Mouse (Mus musculus) heart, embryonic 13.5 days (tissue): ENCODE data around the gene Cdh23. TPM values are rescaled to one million over a fixed set of nuclear protein-coding genes. Genes with fewer than 3 reads are reported as not detected.

Experiments used
- ATAC-seq: fragments of 200-750 bp; cut with Nextera tagmentation; 2 replicates; pipeline ENCODE4 v1.8.0; 2017; ENCODE audit warnings: moderate TSS enrichment; ENCODE audit not compliant: insufficient number of reproducible peaks, low FRiP score, low TSS enrichment; ENCODE audit errors: extremely low read depth
- H3K27ac ChIP-seq: fragments of 300-500 bp; sonication (generic); replicated peaks from 2 replicates; pipeline ENCODE4 v1.5.1; 2015; ENCODE audit warnings: moderate library complexity, mild to moderate bottlenecking, inconsistent platforms
- H3K27me3 ChIP-seq: fragments of 300-500 bp; sonication (generic); replicated peaks from 2 replicates; pipeline ENCODE4 v1.6.1; 2015; ENCODE audit warnings: mild to moderate bottlenecking, inconsistent platforms
- H3K36me3 ChIP-seq: fragments of 300-500 bp; sonication (generic); 2 replicates; pipeline ENCODE4 v1.6.1; 2015; ENCODE audit warnings: mild to moderate bottlenecking, inconsistent platforms
- H3K4me1 ChIP-seq: fragments of 300-500 bp; sonication (generic); 2 replicates; pipeline ENCODE4 v1.6.1; 2015; ENCODE audit warnings: inconsistent platforms
- H3K4me2 ChIP-seq: fragments of 300-500 bp; sonication (generic); 2 replicates; pipeline ENCODE4 v1.6.1; 2015; ENCODE audit warnings: inconsistent platforms, mild to moderate bottlenecking, moderate library complexity
- H3K4me3 ChIP-seq: fragments of 300-500 bp; sonication (generic); 2 replicates; pipeline ENCODE4 v1.5.1; 2015; ENCODE audit warnings: moderate library complexity, mild to moderate bottlenecking, inconsistent platforms
- H3K9ac ChIP-seq: fragments of 300-500 bp; sonication (generic); 2 replicates; pipeline ENCODE4 v1.6.1; 2015; ENCODE audit warnings: inconsistent platforms, mild to moderate bottlenecking, moderate library complexity
- H3K9me3 ChIP-seq: fragments of 300-500 bp; sonication (generic); 2 replicates; pipeline ENCODE4 v1.6.1; 2016; ENCODE audit warnings: inconsistent platforms
- WGBS: fragments of 180-500 bp; shearing (Covaris S2); methylation state at CpG from one replicate; pipeline ENCODE4 v1.1.7; 2015; ENCODE audit warnings: mixed read lengths; 5-methylcytosine and 5-hydroxymethylcytosine counted together
- polyA plus RNA-seq: library from polyadenylated mRNA; unstranded; fragments of >200 nt; fragmentation: Nextera tagmentation; extraction: Ambion mirVana; gene quantifications from 2 replicates; pipeline ENCODE4 v1.2.1, GENCODE M21; 2015

The Cdh23 gene
- polyA plus RNA-seq, 1 experiment from 2014 or later: 0.27 TPM

DNA sequence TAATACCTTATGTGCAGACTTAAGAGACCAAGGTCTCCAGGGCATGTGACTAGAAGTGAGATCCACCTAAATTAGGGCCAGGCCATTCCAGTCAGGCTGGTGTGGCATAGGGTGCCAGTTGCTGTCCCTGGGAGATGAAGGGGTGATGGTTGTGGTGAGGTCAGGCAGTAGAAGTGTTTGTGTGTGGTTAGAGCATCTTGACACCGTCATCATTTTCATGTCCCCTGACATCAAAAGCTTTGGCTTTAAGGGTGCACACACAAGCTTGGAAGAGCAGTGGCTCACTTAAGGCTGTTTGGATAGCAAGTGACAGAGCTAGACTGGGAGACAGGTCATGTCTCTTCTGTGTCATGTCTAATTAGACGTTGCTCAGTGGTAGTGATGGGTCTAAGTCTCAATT, 408.6 kb downstream of the Cdh23 start:
- Histone ChIP-seq H3K27ac (no peak overlapping the region), H3K9me3 (no peaks in the 10 kb centered on the region), H3K4me1 (peaks cover 83% of the 10 kb centered on the region), H3K9ac (no peak overlapping the region), H3K4me2 (no peak overlapping the region), H3K4me3 (no peak overlapping the region), H3K27me3 (no peaks in the 10 kb centered on the region), H3K36me3 (peaks cover 24% of the 10 kb centered on the region)
- ATAC-seq: no peak
- 71% methylated on average over 2 of the region's 2 CpGs for WGBS

DNA sequence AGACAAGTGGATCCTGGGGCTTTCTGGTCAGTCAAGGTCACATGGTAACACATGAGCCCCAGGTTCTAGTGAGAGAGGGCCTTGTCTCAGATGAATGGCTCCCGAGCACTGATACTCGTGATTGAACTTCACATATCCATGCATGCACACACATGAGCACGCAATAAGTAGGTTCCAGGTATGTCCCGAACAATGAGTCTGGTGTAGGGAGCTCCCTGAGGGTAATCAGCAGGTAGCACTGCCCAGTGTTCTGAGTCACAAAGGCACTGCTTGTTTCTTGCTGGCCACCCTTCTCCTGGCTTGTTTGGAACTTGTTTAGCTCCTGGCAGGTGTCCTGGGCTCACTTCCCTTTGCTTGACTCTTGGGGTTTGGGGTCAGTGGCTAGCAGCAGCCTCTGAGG, 409.1 kb downstream of the Cdh23 start:
- no peak for ATAC-seq
- no peak overlapping the region for H3K4me2 ChIP-seq
- H3K9ac ChIP-seq: no peak overlapping the region
- no peak overlapping the region for H3K27ac ChIP-seq
- H3K27me3 ChIP-seq: no peaks in the 10 kb centered on the region
- 85% methylated on average over 4 of the region's 4 CpGs for WGBS
- no peak overlapping the region for H3K4me3 ChIP-seq
- peaks cover 18% of the 10 kb centered on the region for H3K36me3 ChIP-seq
- peaks cover 86% of the 10 kb centered on the region for H3K4me1 ChIP-seq
- no peaks in the 10 kb centered on the region for H3K9me3 ChIP-seq

DNA sequence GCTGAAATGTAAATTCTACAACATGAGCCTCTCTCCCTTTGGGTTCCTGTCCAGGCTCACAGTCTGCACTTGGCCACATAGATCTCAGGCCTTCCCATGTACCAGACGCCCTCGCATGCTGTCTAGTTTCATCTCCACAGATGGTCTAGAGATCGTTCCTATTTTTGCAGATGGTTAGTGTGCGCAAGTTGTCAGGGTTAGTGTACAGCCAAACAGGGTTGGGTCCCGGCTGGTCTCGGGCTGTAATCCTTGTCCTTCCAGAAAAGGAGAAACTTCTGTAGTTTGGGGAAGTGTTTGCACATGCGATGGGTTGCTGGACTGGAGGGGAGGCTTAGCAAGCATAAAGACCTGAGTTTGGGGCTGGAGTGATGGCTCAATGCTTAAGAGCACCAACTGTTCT, 409.7 kb downstream of the Cdh23 start:
- ATAC-seq: no peak
- no peak overlapping the region for H3K27ac ChIP-seq
- H3K9me3 ChIP-seq: no peaks in the 10 kb centered on the region
- 89% methylated on average over 7 of the region's 7 CpGs for WGBS
- H3K9ac ChIP-seq: no peak overlapping the region
- H3K4me3 ChIP-seq: no peak overlapping the region
- H3K4me1 ChIP-seq: peaks cover 81% of the 10 kb centered on the region
- no peak overlapping the region for H3K4me2 ChIP-seq
- peaks cover 15% of the 10 kb centered on the region for H3K36me3 ChIP-seq
- H3K27me3 ChIP-seq: no peaks in the 10 kb centered on the region

- ATAC-seq: no peak
- Histone ChIP-seq H3K36me3 (peaks cover 12% of the 10 kb centered on the region; the same call in 1 of the 2 replicates), H3K27me3 (no peaks in the 10 kb centered on the region), H3K4me1 (peaks cover 79% of the 10 kb centered on the region), H3K27ac (peak overlapping the region; percentile 40), H3K4me3 (no peak overlapping the region), H3K9me3 (no peaks in the 10 kb centered on the region), H3K9ac (peak overlapping the region; percentile 57; the same call in 1 of the 2 replicates), H3K4me2 (peak overlapping the region; percentile 53)
- WGBS: 48% methylated on average over 14 of the region's 14 CpGs
Observed at GRCm38 (mm10) chr10:60285676-60286372, 410.5 kb downstream of the Cdh23 start.

- no peak for ATAC-seq
- no peaks in the 10 kb centered on the region for H3K27me3 ChIP-seq
- peak overlapping the region; percentile 57 for H3K9ac ChIP-seq
- 70% methylated on average over 8 of the region's 8 CpGs for WGBS
- peak overlapping the region; percentile 53 for H3K4me2 ChIP-seq
- peaks cover 12% of the 10 kb centered on the region; the same call in 1 of the 2 replicates for H3K36me3 ChIP-seq
- no peak overlapping the region for H3K4me3 ChIP-seq
- H3K9me3 ChIP-seq: no peaks in the 10 kb centered on the region
- H3K4me1 ChIP-seq: peaks cover 79% of the 10 kb centered on the region
- H3K27ac ChIP-seq: peak overlapping the region; percentile 40
Observed at GRCm38 (mm10) chr10:60285183-60285582, 411.1 kb downstream of the Cdh23 start.

DNA sequence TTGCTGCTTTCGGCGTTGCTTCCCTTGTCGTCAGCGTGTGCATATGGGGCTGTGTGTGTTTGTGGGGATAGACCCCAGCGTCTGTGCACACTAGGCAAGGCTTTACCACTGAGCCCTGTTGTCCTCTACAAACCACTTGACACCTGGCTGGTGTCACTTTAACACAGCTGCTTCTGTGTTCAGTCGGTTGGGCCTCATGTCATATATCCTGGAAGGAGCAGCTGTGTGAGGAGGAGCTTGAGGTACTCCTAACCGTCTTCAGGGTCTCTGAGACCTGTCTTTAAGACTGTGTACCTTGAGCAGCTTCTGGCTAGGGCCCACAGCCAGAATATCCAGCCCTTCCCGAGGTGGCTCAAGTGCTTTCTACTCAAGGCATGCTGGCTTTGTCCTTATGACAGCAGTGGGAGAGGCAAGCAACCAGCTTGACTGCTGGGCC, 411.6 kb downstream of the Cdh23 start:
- Histone ChIP-seq H3K9me3 (no peaks in the 10 kb centered on the region), H3K27ac (peak overlapping the region; percentile 40), H3K9ac (peak overlapping the region; percentile 57), H3K36me3 (peaks cover 15% of the 10 kb centered on the region; the same call in 1 of the 2 replicates), H3K4me3 (no peak overlapping the region), H3K4me1 (peaks cover 79% of the 10 kb centered on the region), H3K27me3 (no peaks in the 10 kb centered on the region), H3K4me2 (peak overlapping the region; percentile 53; the same call in 1 of the 2 replicates)
- WGBS: 50% methylated on average over 8 of the region's 8 CpGs
- no peak for ATAC-seq

GRCm38 (mm10) chr10:60284248-60284647, 412.0 kb downstream of the Cdh23 start:
- H3K4me1 ChIP-seq: peaks cover 79% of the 10 kb centered on the region
- no peaks in the 10 kb centered on the region for H3K27me3 ChIP-seq
- H3K4me3 ChIP-seq: no peak overlapping the region
- ATAC-seq: no peak
- peak overlapping the region; percentile 57; the same call in 1 of the 2 replicates for H3K9ac ChIP-seq
- H3K9me3 ChIP-seq: no peaks in the 10 kb centered on the region
- H3K27ac ChIP-seq: peak overlapping the region; percentile 40
- peaks cover 15% of the 10 kb centered on the region; the same call in 1 of the 2 replicates for H3K36me3 ChIP-seq
- 75% methylated on average over 6 of the region's 6 CpGs for WGBS
- peak overlapping the region; percentile 53; the same call in 1 of the 2 replicates for H3K4me2 ChIP-seq

DNA sequence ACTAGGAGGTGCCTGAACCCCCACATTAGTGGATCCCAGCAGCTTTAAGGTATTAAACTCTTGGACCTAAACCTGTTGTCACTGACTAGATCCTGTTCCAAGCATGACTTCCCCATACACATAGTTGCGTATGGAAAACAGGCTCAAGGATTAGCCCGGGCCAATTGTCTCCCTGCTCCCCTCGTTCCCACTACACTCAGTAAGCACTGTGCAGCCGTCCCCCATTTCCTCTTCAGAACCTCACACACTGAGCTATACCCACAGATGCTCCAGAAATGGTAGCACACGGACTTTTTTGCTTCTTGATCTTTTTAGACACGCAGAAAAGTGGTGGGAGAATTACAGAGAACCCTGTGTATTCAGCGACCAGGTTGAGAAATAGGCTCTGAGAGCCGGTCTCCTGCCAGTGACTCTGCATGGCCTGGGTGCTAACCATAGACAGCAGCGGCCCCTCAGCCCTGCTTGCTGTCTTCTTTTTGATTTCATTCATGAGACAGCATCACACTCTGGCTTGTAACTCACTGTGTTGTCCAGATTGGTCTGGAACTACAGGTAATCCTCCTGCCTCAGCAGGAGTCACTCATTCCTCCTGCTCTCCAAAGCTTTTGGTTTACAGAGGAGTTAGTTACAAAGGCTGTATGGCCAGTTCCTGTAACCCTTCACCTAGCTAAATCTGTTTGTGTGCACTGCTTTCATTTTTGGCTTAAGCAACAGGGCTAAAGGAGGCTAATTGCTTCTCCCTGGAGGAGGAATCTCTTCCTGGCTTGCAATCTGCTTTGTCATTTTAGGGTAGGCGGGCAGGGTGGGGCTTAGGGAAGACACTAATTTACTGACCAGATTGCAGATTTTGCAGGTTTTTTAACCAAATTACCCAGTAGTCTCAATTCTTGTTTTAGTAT, 413.9 kb downstream of the Cdh23 start:
- Histone ChIP-seq H3K27me3 (no peaks in the 10 kb centered on the region), H3K9ac (peak overlapping the region; percentile 19; the same call in 1 of the 2 replicates), H3K4me1 (peaks cover 81% of the 10 kb centered on the region), H3K36me3 (peaks cover 15% of the 10 kb centered on the region; the same call in 1 of the 2 replicates), H3K4me3 (no peak overlapping the region), H3K9me3 (no peaks in the 10 kb centered on the region), H3K27ac (no peak overlapping the region), H3K4me2 (no peak overlapping the region)
- WGBS: 77% methylated on average over 10 of the region's 10 CpGs
- ATAC-seq: no peak

DNA sequence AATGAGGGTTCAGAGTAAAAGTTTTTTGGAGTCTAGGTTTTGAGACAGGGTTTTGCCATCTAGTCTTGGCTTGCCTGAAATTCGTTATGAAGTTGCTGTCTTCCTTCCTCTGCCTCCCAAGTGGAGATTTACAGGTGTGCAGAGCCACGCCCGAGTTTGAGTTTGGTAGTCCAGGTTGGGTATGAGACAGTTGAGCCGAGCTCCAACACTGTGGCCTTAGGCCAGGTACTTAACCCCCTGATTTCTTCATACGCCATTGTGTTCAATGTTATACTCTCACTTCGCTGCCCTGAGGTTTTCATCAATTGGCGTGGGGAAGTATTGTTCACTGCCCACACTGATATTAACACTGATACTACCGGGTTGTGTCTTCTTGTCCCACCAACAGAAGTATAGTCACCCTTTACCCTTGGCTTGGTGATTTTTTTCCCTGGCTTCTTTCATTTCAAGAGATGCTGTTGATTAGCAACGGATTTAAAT, 414.7 kb downstream of the Cdh23 start:
- Histone ChIP-seq H3K4me1 (peaks cover 79% of the 10 kb centered on the region), H3K9ac (no peak overlapping the region), H3K27me3 (no peaks in the 10 kb centered on the region), H3K9me3 (no peaks in the 10 kb centered on the region), H3K36me3 (peaks cover 15% of the 10 kb centered on the region; the same call in 1 of the 2 replicates), H3K4me2 (no peak overlapping the region), H3K4me3 (no peak overlapping the region), H3K27ac (no peak overlapping the region)
- 90% methylated on average over 9 of the region's 9 CpGs for WGBS
- no peak for ATAC-seq

GRCm38 (mm10) chr10:60280353-60280752, 415.9 kb downstream of the Cdh23 start:
- H3K4me3 ChIP-seq: no peak overlapping the region
- 0 out of 2 replicates have a peak overlapping the region, but pooled peaks have one; percentile 15 for H3K27ac ChIP-seq
- H3K36me3 ChIP-seq: peaks cover 10% of the 10 kb centered on the region; the same call in 1 of the 2 replicates
- WGBS: 87% methylated on average over 6 of the region's 6 CpGs
- ATAC-seq: no peak
- peaks cover 67% of the 10 kb centered on the region for H3K4me1 ChIP-seq
- H3K27me3 ChIP-seq: no peaks in the 10 kb centered on the region
- peak overlapping the region; percentile 91; the same call in 1 of the 2 replicates for H3K4me2 ChIP-seq
- no peaks in the 10 kb centered on the region for H3K9me3 ChIP-seq
- H3K9ac ChIP-seq: peak overlapping the region; percentile 9; the same call in 1 of the 2 replicates

DNA sequence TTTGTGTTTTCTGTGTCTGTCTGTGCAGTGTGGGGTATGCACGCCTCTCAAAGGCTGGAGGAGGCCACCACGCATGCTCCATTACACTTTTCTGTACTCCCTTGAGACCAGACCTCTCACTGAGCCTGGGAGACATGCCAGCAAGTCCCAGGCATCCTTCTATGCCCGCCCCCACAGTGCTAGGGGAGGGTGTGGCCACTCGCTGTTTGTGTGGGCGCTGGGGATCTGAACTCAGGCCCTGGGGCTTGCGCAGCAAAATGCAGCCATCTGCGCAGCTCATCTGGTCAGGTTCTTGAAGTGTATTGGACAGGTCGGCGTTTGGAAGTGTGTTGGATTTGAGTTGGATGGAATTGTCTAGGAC, 416.4 kb downstream of the Cdh23 start:
- 0 out of 2 replicates have a peak overlapping the region, but pooled peaks have one; percentile 15 for H3K27ac ChIP-seq
- no peak for ATAC-seq
- peaks cover 62% of the 10 kb centered on the region for H3K4me1 ChIP-seq
- peak overlapping the region; percentile 9; the same call in 1 of the 2 replicates for H3K9ac ChIP-seq
- WGBS: 87% methylated on average over 9 of the region's 9 CpGs
- peak overlapping the region; percentile 91 for H3K4me2 ChIP-seq
- peaks cover 10% of the 10 kb centered on the region; the same call in 1 of the 2 replicates for H3K36me3 ChIP-seq
- H3K4me3 ChIP-seq: no peak overlapping the region
- H3K27me3 ChIP-seq: no peaks in the 10 kb centered on the region
- H3K9me3 ChIP-seq: no peaks in the 10 kb centered on the region
